Mouse (Mus musculus): ENCODE results near the gene Adam15.

DNA sequence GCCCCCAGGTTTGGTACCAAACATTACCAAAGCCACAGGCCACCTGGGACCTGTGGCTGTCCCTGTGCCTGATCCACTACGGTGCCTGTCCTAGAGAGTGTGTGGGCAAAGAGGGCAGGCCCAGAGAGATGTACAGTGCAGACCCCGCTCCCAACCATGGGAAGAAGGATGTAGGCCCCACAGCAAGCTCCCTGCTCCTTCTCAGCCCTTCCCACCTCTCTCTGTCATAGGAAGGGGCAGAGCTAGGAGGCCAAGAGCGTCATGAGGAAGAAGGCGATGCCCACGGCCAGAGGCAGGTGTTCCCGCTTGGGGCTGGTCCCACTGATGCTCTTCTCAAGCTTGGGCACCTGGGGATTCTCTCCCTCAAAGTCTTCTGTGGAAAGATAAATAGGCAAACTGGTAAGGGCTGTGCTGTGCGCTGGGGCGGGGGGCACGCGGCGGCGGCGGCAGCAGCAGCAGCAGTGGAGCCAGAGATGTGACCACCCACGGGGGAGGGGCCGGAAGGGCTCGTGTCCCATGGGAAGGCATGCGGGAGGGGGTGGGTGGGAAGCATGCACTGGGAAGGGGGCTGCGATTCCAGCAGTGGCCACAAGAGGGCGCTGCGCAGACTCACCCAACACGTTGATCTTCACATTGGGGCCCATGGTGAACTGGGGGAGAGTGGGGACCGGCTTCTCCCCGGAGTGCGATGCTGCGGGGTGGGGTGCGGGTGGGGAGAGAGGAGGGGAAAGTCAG is 34.4 kb downstream of the Adam15 start:
- TF ChIP-seq CTCF (conservative IDR thresholded peaks at IDR 0.05; ENCODE audit: insufficient read depth, insufficient read length, low read depth, low read length) (peak; percentile 75), POLR2A (IDR thresholded peaks at IDR 0.05; ENCODE audit: low read depth, low read length) (no peak)

Measured in kidney, adult 2 months (tissue).